Mouse (Mus musculus) liver, adult 2 months (tissue): ENCODE measurements around the gene Grm3.

Experiments
- CTCF ChIP-seq: fragments of 200-500 bp; IDR thresholded peaks from 2 replicates; pipeline ENCODE4 v1.5.1; 2011; ENCODE audit warnings: low read depth, low read length, control low read depth
- POLR2A ChIP-seq: fragments of 200-500 bp; IDR thresholded peaks from 2 replicates; pipeline ENCODE4 v1.6.1; 2011; ENCODE audit warnings: low read length, control low read depth; ENCODE audit not compliant: insufficient read depth; ENCODE audit errors: extremely low read depth

DNA sequence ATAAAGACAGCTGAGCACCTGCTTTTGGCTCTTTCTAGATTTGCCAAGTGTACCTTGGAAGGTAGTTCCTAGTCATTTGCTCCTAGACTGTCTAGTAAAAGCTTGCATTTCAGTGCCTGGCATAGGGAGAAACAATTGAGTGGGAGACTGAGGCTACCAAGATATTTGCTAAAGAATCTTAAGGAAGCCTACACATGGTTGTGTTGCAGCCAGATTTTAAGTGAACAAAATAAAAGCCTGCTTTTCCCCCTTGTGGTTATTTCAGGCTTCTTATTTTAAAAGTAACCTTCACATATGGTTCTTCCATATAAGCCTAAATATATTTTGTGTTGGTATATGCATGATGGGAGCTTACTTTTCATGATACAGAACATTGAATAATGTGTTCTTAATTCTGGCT is 3.8 kb downstream of the Grm3 start:
- TF ChIP-seq POLR2A (no peak), CTCF (no peak)
